Mouse (Mus musculus) kidney, embryonic 14.5 days (tissue): ENCODE measurements around the gene Aoc2. TPM values are rescaled to one million over a fixed set of nuclear protein-coding genes. Genes with fewer than 3 reads are reported as not detected.
"Not testable (repeated sequence)": the region's sequence is repeated elsewhere in the genome, so short reads cannot be mapped to it uniquely, and the experiment has no call there.

Experiments
- ATAC-seq: fragments of 200-750 bp; cut with Nextera tagmentation; 2 replicates; pipeline ENCODE4 v1.8.0; 2017; ENCODE audit warnings: moderate number of reproducible peaks, mild to moderate bottlenecking, moderate TSS enrichment, moderate library complexity; ENCODE audit not compliant: low FRiP score, low TSS enrichment
- H3K27ac ChIP-seq: fragments of 300-500 bp; sonication (generic); 2 replicates; pipeline ENCODE4 v1.5.1; 2014; ENCODE audit warnings: low read depth, mild to moderate bottlenecking, low read length, moderate library complexity, mixed read lengths
- H3K27me3 ChIP-seq: fragments of 300-500 bp; sonication (generic); 2 replicates; pipeline ENCODE4 v1.6.1; 2014; ENCODE audit warnings: mild to moderate bottlenecking, low read length; ENCODE audit not compliant: control insufficient read depth, insufficient read depth
- H3K36me3 ChIP-seq: fragments of 300-500 bp; sonication (generic); 2 replicates; pipeline ENCODE4 v1.6.1; 2014; ENCODE audit warnings: low read length, mixed read lengths; ENCODE audit not compliant: control insufficient read depth, insufficient read depth
- H3K4me1 ChIP-seq: fragments of 300-500 bp; sonication (generic); 2 replicates; pipeline ENCODE4 v1.6.1; 2014; ENCODE audit warnings: low read length, mixed read lengths; ENCODE audit not compliant: control insufficient read depth, insufficient read depth
- H3K4me2 ChIP-seq: fragments of 300-500 bp; sonication (generic); replicated peaks from 2 replicates; pipeline ENCODE4 v1.6.1; 2014; ENCODE audit warnings: low read depth, mild to moderate bottlenecking, low read length
- H3K4me3 ChIP-seq: fragments of 300-500 bp; sonication (generic); 2 replicates; pipeline ENCODE4 v1.5.1; 2014; ENCODE audit warnings: mild to moderate bottlenecking, low read length
- H3K9ac ChIP-seq: fragments of 300-500 bp; sonication (generic); 2 replicates; pipeline ENCODE4 v1.6.1; 2014; ENCODE audit warnings: low read depth, mild to moderate bottlenecking, low read length, moderate library complexity
- H3K9me3 ChIP-seq: fragments of 300-500 bp; sonication (generic); 2 replicates; pipeline ENCODE4 v1.6.1; 2016; ENCODE audit warnings: low read length; ENCODE audit not compliant: control insufficient read depth
- WGBS: fragments of 180-500 bp; shearing (Covaris S2); extraction: QIAGEN DNeasy Blood & Tissue Kit; methylation state at CpG from one replicate; pipeline ENCODE4 v1.1.7; 2014; 5-methylcytosine and 5-hydroxymethylcytosine counted together
- polyA plus RNA-seq: library from polyadenylated mRNA; unstranded; fragments of >200 nt; fragmentation: Nextera tagmentation; extraction: Ambion mirVana; gene quantifications from 2 replicates; pipeline ENCODE4 v1.2.1, GENCODE M21; 2014

Aoc2 gene
- polyA plus RNA-seq, 1 experiment from 2014 or later: 1.9 TPM

GRCm38 (mm10) chr11:101312150-101312549 is 12.7 kb upstream of the Aoc2 start:
- WGBS: 75% methylated on average over 3 of the region's 3 CpGs
- H3K4me3 ChIP-seq: no peak overlapping the region

GRCm38 (mm10) chr11:101314567-101314966 is 10.3 kb upstream of the Aoc2 start:
- Histone ChIP-seq H3K9me3 (no peaks in the 10 kb centered on the region), H3K4me3 (no peak overlapping the region), H3K27me3 (no peaks in the 10 kb centered on the region), H3K36me3 (peaks cover 20% of the 10 kb centered on the region), H3K4me2 (no peak overlapping the region), H3K27ac (no peak overlapping the region), H3K4me1 (peaks cover 11% of the 10 kb centered on the region), H3K9ac (no peak overlapping the region)
- WGBS: 100% methylated on average over 1 of the region's 1 CpGs
- ATAC-seq: no peak

More at GRCm38 (mm10) chr11:101312150-101312549, 12.7 kb upstream of the Aoc2 start:
- no peaks in the 10 kb centered on the region for H3K27me3 ChIP-seq
- H3K27ac ChIP-seq: no peak overlapping the region
- ATAC-seq: no peak
- no peaks in the 10 kb centered on the region for H3K9me3 ChIP-seq
- H3K36me3 ChIP-seq: no peaks in the 10 kb centered on the region
- H3K4me1 ChIP-seq: peaks cover 4% of the 10 kb centered on the region
- H3K4me2 ChIP-seq: no peak overlapping the region
- no peak overlapping the region for H3K9ac ChIP-seq

GRCm38 (mm10) chr11:101315082-101315650 is 9.7 kb upstream of the Aoc2 start:
- no peaks in the 10 kb centered on the region for H3K27me3 ChIP-seq
- H3K4me1 ChIP-seq: peaks cover 11% of the 10 kb centered on the region
- peak overlapping the region; percentile 56 for H3K27ac ChIP-seq
- peaks cover 26% of the 10 kb centered on the region for H3K36me3 ChIP-seq
- no peak; the same call in 1 of the 2 replicates for ATAC-seq
- 91% methylated on average over 8 of the region's 8 CpGs for WGBS
- peak overlapping the region; percentile 88 for H3K4me2 ChIP-seq
- H3K9me3 ChIP-seq: no peaks in the 10 kb centered on the region
- peak overlapping the region; percentile 93; the same call in 1 of the 2 replicates for H3K9ac ChIP-seq
- peak overlapping the region; percentile 99 for H3K4me3 ChIP-seq

GRCm38 (mm10) chr11:101315665-101316500 is 9.0 kb upstream of the Aoc2 start, which contains the start of gene Psme3:
Psme3 (plus strand) TSS chr11:101316213.
- H3K4me3 ChIP-seq: peak within 1 kb of the TSS; percentile 99
- under 1% methylated on average over 55 of the region's 62 CpGs for WGBS
- no peaks in the 10 kb centered on the region for H3K27me3 ChIP-seq
- peaks cover 33% of the 10 kb centered on the region for H3K36me3 ChIP-seq
- H3K4me2 ChIP-seq: peak within 1 kb of the TSS; percentile 88
- no peaks in the 10 kb centered on the region for H3K9me3 ChIP-seq
- peak within 1 kb of the TSS; percentile 93 for H3K9ac ChIP-seq
- H3K27ac ChIP-seq: peak within 1 kb of the TSS; percentile 56
- peak; percentile 87 for ATAC-seq
- H3K4me1 ChIP-seq: peaks cover 11% of the 10 kb centered on the region

- peak overlapping the region; percentile 88 for H3K4me2 ChIP-seq
- WGBS: 0% methylated on average over 17 of the region's 17 CpGs
- H3K27me3 ChIP-seq: no peaks in the 10 kb centered on the region
Measured at GRCm38 (mm10) chr11:101316501-101316917, 8.4 kb upstream of the Aoc2 start.

GRCm38 (mm10) chr11:101323609-101324008 is 1.3 kb upstream of the Aoc2 start:
- Histone ChIP-seq H3K9ac (no peak overlapping the region), H3K27me3 (no peaks in the 10 kb centered on the region), H3K36me3 (peaks cover 70% of the 10 kb centered on the region), H3K4me3 (no peak overlapping the region), H3K27ac (no peak overlapping the region), H3K4me1 (no peaks in the 10 kb centered on the region), H3K4me2 (no peak overlapping the region), H3K9me3 (no peaks in the 10 kb centered on the region)
- ATAC-seq: peak; percentile 60
- 14% methylated on average over 4 of the region's 4 CpGs for WGBS

More at GRCm38 (mm10) chr11:101316501-101316917, 8.4 kb upstream of the Aoc2 start:
- peak overlapping the region; percentile 56; the same call in 1 of the 2 replicates for H3K27ac ChIP-seq
- no peak; the same call in none of the 2 replicates for ATAC-seq
- H3K9ac ChIP-seq: peak overlapping the region; percentile 93
- no peaks in the 10 kb centered on the region for H3K9me3 ChIP-seq
- H3K4me1 ChIP-seq: peaks cover 11% of the 10 kb centered on the region
- peaks cover 40% of the 10 kb centered on the region for H3K36me3 ChIP-seq
- H3K4me3 ChIP-seq: peak overlapping the region; percentile 99

- H3K27ac ChIP-seq, H3K9me3 ChIP-seq: not testable (repeated sequence)
- peaks cover 54% of the 10 kb centered on the region for H3K36me3 ChIP-seq
Measured at GRCm38 (mm10) chr11:101325201-101325600, 338 bp downstream of the Aoc2 start.

GRCm38 (mm10) chr11:101326147-101326546 is 1.3 kb downstream of the Aoc2 start:
- Histone ChIP-seq H3K4me1 (no peaks in the 10 kb centered on the region), H3K9ac (no peak overlapping the region), H3K36me3 (peaks cover 45% of the 10 kb centered on the region), H3K27ac (no peak overlapping the region), H3K4me3 (no peak overlapping the region), H3K27me3 (no peaks in the 10 kb centered on the region), H3K4me2 (no peak overlapping the region), H3K9me3 (no peaks in the 10 kb centered on the region)
- ATAC-seq: no peak
- 84% methylated on average over 11 of the region's 11 CpGs for WGBS

More at GRCm38 (mm10) chr11:101325201-101325600, 338 bp downstream of the Aoc2 start:
- not testable (repeated sequence) for H3K27me3 ChIP-seq, H3K4me2 ChIP-seq, ATAC-seq, H3K4me1 ChIP-seq, H3K9ac ChIP-seq, H3K4me3 ChIP-seq
- WGBS: 97% methylated on average over 11 of the region's 11 CpGs

- no peak overlapping the region for H3K4me3 ChIP-seq
- H3K27ac ChIP-seq: no peak overlapping the region
- no peak overlapping the region for H3K9ac ChIP-seq
- WGBS: 44% methylated on average over 3 of the region's 3 CpGs
- H3K9me3 ChIP-seq: no peaks in the 10 kb centered on the region
- no peak overlapping the region for H3K4me2 ChIP-seq
- no peaks in the 10 kb centered on the region for H3K27me3 ChIP-seq
- peaks cover 33% of the 10 kb centered on the region for H3K36me3 ChIP-seq
- H3K4me1 ChIP-seq: no peaks in the 10 kb centered on the region
- ATAC-seq: no peak
Measured at GRCm38 (mm10) chr11:101327311-101327710, 2.4 kb downstream of the Aoc2 start.
